Mouse (Mus musculus) induced T-regulatory cell, adult 2 months (primary cell): ENCODE data around the gene Rc3h2.

ENCODE experiments used
- DNase-seq: peaks from one replicate; pipeline ENCODE4 v3.0.0-alpha.2; 2012; ENCODE audit warnings: low read depth

Gene Rc3h2

DNA sequence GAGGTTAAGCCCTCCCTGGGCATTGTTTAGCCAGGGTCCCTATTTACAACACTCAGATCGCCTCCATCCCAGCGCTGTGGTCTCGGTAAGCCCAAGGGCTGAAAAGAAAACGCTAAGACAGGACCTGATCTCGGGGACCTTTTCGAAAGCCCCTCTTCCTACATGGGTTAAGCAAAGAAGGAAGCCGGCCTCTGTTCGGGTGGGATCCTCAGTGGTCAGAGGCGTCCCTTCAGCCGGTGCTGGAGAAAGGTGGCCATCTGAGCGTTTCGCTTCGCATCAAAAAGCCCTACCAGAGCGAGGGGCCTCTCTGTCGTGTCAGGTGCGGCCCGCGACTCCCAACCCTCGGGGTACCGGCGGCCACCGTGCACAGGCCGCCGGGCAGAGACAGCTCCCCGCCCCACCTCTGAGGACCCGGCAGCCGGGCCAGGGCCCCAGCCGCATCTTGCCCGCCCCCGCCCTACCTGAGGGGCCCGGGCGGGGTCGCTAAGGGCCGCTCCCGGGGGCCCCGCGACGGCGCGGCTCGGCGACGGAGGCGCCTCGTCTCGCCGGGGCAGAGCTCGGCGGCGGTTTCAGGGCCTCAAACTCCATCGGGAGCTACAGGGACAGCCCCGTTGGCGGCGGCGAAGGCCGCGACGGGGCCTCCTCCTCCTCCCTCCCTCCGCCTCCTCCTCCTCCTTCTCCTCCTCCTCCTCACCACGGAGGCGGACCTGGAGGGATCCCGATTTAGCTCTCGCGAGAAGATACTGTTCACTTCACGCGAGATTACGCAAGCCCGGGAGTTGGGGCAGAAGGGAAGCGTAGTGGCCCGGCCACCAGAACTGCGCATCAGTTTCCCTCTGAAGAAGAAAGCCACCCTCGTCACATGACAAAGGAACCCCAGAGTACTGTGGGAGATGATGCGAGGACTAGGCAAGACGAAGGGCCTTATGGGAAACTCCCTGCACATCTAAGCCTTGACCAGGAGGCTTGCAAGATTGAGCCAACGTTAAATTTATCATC is at the start of gene Rc3h2:
Gene Rc3h2, minus strand, starts transcription at position 598 of the 999 bp plus-strand sequence.
- DNase-seq, result peak; percentile 99

- no peak for DNase-seq
Measured at GRCm38 (mm10) chr2:37466266-37466665, 43.6 kb upstream of the Rc3h2 start.

DNA sequence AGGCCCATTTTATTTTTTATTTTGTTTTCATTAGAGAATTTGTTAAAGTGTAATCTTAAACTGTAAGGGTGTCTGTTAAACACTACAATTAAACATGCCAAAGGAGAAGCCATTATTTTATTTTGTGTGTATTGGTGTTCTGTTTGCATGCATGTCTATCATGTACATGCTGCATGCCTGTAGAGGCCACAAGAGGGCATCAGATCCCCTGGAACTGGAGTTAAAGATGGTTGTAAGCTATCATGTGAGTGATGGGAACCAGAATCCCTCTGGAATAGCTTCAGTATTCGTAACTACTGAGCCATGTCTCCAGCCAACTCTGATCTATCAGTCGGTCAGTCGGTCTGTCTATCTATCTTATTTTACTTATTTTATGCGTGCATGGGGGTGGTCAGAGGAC is 38.0 kb upstream of the Rc3h2 start:
- DNase-seq, result no peak

GRCm38 (mm10) chr2:37452376-37452760 is 29.7 kb upstream of the Rc3h2 start:
- no peak for DNase-seq

GRCm38 (mm10) chr2:37451667-37452375 is 29.1 kb upstream of the Rc3h2 start:
- DNase-seq, result peak; percentile 96

- DNase-seq, result peak; percentile 97
Measured at GRCm38 (mm10) chr2:37442611-37443591, 20.2 kb upstream of the Rc3h2 start, which contains the start of the genes Zbtb26, Zbtb6 and Rabgap1. Gene Zbtb26, minus strand, starts transcription at chr2:37443135. Gene Zbtb6, minus strand, starts transcription at chr2:37443171. Gene Rabgap1, plus strand, starts transcription at chr2:37443279.

- DNase-seq, result no peak
Measured at GRCm38 (mm10) chr2:37431609-37432008, 8.9 kb upstream of the Rc3h2 start.

- peak; percentile 95 for DNase-seq
Measured at GRCm38 (mm10) chr2:37430593-37431464, 8.1 kb upstream of the Rc3h2 start.

DNA sequence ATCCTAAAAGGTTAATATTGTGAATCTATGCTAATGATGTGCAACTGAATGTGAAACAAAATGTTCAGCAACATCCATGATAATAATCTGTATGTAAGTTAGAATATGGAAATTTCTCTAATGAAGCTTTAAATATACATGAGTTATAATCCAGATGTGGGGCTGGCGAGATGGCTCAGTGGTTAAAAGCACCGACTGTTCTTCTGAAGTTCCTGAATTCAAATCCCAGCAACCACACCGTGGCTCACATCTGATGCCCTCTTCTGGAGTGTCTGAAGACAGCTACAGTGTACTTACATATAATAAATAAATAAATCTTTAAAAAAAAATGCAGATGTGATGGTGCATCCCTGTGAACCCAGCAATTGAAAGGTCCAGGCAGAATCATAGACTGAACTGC is 968 bp upstream of the Rc3h2 start:
- DNase-seq, result peak; percentile 47

- DNase-seq, result peak; percentile 58
Measured at GRCm38 (mm10) chr2:37421903-37422302, 800 bp downstream of the Rc3h2 start.

- DNase-seq, result peak; percentile 32
Measured at GRCm38 (mm10) chr2:37395539-37395938, 27.2 kb downstream of the Rc3h2 start.

DNA sequence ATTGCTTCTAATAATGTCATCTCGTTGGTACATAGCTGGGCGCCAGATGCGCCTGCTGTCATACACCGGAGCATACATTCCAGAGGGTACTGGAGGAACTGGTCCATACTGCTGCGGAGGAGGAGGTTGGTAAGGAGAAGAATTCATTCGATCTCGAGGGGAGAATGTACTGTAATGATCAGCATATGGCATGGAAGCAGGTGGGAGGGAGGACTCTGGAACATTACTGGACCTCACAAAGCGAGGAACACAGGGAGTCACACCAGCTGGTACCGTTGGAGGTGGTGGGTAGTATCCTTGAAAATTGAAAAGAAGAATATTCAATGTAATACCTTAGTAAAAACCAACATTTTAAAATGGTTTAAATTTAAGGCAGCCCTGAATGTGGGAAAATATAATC is 39.8 kb downstream of the Rc3h2 start:
- no peak for DNase-seq

GRCm38 (mm10) chr2:37380189-37380588 is 42.5 kb downstream of the Rc3h2 start:
- DNase-seq, result peak; percentile 82

- DNase-seq, result no peak
Measured at GRCm38 (mm10) chr2:37376018-37376417, 46.7 kb downstream of the Rc3h2 start.

DNA sequence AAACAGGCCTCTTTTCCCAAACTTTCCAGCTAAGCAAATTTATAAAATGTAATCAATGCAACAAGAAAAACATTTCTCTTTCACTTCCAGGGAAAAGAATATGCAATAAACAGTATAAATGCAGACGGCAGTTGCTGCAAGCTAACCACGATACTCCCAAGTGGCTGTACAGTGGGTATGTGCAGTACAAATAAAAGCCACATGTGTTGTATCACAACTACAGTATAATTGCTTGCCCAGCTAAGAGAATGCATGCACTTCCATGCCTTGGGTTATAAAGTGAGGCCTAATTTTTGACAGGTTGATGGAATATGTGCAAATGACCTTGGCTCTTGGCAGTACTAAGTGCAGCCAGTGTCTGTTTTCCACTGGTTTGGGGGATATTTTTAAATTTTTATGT is 52.1 kb downstream of the Rc3h2 start:
- DNase-seq, result no peak

DNA sequence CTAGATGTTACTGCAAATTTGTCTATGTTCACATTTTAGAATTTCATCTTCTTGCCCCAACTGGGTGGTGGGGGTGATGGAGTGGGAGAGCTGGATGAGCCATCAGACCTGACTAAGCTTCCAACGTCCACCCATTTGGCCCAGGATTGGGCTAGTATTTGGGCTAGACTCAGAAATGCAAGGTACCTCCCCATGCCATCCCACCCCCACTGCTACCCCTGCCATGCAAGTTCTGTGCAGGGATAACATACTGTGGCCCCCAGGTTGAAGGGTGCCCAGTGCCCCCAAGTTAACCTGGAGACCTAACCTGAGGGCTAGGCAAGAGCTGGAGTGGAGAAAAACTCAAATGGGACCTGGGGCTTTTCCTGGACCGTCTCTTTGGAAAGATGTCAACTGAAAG is 62.8 kb downstream of the Rc3h2 start:
- no peak for DNase-seq

- DNase-seq, result peak; percentile 97
Measured at GRCm38 (mm10) chr2:37358633-37359540, 63.8 kb downstream of the Rc3h2 start, which contains the start of gene Pdcl. Gene Pdcl, minus strand, starts transcription at chr2:37359332.

DNA sequence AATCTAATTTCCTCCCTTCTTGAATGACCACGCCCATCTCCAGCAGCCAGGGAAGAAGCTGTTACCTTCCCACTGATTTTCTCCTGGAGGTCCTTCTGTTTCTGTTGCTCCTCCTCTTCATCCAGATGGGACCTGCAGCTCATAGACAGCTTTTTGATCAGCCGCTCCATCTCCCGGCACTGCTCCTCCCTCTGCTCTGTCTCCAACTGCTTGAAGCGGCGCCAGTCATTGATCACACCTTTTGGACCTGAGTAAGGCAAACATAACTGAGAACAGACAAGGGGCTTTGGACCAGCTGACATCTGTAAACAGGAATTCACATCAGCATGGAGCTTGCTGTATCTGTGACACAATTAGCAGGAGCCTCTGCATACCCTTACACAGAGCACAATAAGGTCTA is 67.1 kb downstream of the Rc3h2 start:
- no peak for DNase-seq

DNA sequence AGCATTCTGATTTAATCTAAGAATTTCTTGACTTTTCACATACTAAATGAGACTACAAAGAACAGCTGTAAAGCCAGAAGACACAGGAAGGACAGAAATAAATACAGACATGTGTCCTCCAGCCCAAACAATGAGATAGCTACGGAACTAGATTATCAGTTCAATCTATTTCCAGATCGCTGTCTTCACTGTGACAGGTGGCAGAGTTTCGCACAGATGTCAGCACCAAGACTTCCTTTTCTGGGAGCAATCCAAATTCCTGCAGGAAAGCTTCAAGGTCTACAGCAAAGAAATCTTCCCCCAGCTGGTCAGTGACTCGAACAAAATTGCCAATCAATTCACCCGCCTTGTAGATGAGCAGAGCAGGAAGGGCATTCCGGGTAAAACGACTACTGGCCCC is 71.0 kb downstream of the Rc3h2 start:
- DNase-seq, result no peak
